Mouse (Mus musculus) lung, postnatal 4 days (tissue): ENCODE results near the gene Gm5475.

ENCODE experiments used
- DNase-seq, 2 experiments: peaks; one replicate each; pipeline ENCODE4 v3.0.0; 2021

Gm5475 gene

GRCm38 (mm10) chr15:100451245-100451644 is 29.3 kb downstream of the Gm5475 start:
- DNase-seq: peak; percentile 51 to 78

GRCm38 (mm10) chr15:100452486-100452885 is 30.5 kb downstream of the Gm5475 start:
- DNase-seq: no peak

GRCm38 (mm10) chr15:100456356-100456991 is 34.5 kb downstream of the Gm5475 start:
- DNase-seq: no peak

DNA sequence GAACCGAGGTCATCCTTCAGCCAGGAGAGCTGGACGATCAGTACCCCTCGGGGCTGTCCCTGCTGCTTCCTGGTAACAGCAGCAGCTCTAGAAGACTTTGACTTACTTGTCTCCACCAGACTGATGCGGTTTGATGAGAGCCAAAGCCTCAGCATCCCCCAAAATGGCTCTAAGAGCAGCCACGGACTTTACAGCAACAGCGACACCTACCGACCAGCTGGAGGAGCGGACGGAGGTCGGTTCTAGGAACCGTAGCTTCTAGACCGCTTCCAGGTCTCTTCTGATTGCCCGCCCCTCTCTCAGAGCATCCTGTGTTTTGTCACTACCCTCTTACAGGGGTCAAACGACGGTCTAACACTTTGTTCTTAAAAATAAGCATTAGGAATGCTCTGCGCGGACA is 35.4 kb downstream of the Gm5475 start:
- peak; percentile 67 to 79 for DNase-seq

DNA sequence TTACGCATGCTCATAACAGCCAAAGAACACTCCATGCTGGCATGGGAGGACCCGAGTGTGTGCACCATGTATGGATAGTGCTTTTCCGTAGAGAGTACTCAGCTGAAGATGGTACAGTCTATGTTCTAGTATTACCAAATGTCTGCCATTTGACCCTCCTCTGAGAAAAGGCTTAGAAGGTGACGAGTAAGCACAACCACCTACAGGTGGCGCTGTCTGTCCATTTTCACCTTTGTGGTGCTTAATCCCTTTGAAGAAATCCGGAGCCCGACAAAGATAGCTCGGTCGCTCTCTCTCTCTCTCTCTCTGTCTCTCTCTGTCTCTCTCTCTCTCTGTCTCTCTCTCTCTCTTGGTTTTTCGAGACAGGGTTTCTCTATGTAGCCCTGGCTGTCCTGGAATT is 36.1 kb downstream of the Gm5475 start:
- peak in 1 of 2 experiments; percentile 73 for DNase-seq

DNA sequence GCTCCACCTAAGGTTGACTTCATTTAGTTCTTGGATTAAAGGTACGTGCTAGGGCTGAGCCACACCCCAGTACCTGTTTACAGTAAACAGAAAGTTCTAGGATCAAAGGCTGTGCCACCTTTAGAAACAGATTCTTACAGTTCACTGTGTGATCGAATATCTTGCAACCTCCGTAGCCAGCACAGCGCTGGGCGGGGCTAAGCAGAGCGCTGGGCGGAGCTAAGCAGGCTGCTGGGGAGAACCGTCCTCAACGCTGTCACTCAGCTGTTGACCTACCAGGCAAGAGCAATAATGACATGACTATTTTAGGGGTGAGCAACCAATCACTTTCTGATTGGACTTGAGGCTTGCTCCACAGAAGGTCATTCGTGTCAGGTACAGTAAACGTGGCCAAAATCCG is 39.0 kb downstream of the Gm5475 start:
- peak in 1 of 2 experiments; percentile 52 for DNase-seq

- DNase-seq: no peak
Measured at GRCm38 (mm10) chr15:100461646-100462045, 39.7 kb downstream of the Gm5475 start.

DNA sequence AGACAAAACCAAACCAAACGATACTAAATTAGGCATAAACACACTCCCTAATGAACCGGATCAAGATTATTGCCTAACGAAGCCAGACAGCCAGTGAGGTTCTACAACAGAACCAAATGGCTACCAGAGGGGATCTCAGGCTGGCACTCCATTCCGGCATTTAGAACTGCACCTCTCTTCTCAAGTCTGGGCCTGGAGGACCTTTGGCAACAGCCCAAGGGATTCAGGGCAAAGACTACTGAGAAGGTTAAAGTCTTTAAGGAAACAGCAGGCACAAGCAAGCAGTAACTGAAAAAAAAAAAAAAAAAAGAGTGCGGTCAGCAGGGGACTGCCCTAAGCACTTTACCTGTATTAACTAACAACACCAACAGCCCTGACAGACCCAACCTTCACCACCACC is 40.1 kb downstream of the Gm5475 start:
- no peak for DNase-seq

DNA sequence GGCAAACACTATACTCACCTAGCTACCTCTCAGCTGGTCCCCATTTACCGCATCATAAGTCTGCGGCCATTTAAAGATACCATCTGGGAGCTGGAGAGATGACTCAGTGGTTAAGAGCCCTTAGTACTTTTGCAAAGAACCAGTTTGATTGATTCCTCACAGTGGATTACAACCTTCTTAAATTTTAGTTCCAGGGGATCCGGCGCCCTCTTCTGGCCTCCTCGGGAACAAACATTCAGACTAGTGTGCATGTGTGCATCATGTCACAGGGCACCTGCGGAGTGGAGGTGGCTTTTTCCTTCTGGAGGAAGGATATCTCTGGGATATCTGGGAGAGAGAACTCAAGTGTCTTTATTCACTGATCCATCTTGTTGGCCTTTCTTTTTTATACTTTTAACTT is 41.8 kb downstream of the Gm5475 start:
- peak; percentile 63 to 78 for DNase-seq

DNA sequence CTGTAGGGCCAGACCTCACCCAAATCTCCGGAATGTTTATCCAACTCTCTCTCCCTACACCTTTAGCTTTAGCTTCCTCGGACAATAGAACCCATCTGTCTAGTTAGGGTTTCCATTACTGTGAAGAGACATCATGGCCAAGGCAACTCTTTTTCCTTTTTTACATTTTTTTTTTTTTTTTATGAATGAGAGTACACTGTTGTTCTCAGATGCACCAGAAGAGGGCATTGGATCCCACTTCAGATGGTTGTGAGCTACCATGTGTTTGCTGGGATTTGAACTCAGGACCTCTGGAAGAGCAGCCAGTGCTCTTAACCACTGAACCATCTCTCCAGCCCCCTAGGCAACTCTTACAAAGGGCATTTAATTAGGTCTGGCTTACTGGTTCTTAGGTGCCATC is 43.5 kb downstream of the Gm5475 start:
- DNase-seq: no peak

GRCm38 (mm10) chr15:100467738-100468137 is 45.8 kb downstream of the Gm5475 start:
- no peak for DNase-seq

DNA sequence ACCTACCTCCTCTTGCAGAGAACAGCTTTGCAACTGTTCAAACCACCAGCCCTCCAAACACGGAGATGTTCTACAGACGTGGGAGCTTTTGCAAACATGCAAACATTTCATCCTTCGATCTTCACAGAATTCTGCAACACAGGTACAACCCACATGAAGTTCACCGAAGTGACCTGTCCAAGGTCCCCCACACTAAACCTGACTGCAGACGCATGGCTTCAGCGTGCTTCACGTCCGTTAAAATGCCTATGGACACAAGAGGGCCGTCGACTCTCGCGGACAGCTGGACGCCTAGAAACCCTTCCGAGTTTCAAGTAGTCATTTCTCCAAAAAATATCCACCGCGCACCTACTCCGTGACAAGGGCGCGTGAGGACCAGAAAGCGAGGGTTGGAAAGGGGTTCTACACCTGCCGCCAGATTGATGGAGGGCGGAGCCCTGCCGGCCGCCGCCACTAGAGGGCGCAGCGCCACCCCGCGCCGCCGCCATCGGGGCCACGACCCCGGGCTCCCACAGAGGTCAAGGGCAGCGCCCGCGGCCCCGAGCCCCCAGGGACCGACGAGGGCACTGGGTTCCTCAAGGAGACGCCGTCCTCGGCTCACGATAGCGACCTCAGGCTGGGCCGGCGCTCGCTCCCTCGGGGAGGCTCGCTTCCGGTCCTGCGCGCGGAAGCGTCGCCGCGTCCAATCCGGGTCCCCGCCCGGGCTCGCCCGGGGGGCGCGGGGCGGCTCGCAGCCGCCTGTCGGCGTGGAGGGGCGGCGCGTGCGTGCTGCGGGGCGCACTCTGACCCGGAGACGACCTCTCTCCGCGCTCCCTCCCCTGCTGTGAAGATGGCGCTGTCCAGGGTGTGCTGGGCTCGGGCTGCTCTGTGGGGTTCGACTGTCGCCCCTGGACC is 46.6 kb downstream of the Gm5475 start, which contains the start of gene Letmd1:
Gene Letmd1, plus strand, starts transcription at position 729 of the 894 bp plus-strand sequence.
- peak; percentile 89 to 94 for DNase-seq

DNA sequence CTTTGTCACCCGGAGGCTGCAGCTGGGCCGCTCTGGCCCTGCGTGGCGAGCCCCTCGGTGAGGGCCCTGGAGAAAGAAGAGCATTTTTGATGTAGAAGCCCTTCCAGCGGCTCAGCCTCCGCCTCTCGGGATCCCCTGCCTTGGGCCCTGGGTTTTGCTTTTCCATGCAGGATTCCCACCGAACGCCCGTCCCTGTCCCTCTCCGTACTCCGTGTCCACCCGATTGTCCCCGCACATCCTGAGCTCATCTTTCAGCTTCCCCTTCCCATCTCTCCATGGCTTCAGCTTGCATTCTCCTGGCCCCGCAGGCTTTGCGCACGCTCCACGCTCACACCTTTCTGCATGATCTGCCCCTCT is 47.2 kb downstream of the Gm5475 start:
- no peak for DNase-seq

GRCm38 (mm10) chr15:100470037-100470436 is 48.1 kb downstream of the Gm5475 start:
- no peak for DNase-seq

DNA sequence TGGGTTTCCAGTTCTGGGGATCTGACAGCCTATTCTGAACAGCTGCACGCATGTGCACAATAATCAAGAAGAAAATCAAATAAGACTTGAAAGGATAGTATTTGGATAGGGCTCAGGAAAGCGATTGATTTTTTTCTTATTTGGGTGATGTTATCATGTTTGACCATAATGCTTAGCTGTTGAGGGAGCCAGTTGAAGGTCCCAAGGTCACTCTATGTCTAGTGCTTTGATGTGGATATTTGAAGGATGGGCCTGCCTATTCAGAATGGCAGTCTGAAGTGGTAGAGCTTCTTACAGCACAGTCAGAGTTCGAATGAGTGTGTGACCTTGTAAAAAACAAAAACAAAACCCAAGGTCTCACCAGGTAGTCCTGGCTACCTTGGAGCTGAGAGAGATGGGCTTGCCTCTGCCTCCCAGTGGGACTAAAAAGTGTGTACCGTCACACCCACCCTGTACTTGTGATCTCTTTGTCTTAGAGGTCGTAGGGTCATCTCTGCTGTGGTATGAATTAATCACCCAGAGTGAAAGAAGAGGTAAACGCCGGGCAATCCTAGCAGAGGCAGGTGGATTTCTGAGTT is 52.1 kb downstream of the Gm5475 start:
- no peak for DNase-seq
